Mouse (Mus musculus) cerebellum, adult 2 months (tissue): ENCODE results near the gene Carm1.
A peak's percentile ranks its signal among the peaks of the same experiment; 100 is the strongest.

Experiments
- CTCF ChIP-seq: fragments of 200-500 bp; IDR thresholded peaks from 2 replicates; pipeline ENCODE4 v1.5.1; 2011; ENCODE audit warnings: low read depth, mild to moderate bottlenecking, control low read depth, low read length, moderate library complexity, borderline replicate concordance; ENCODE audit not compliant: insufficient read depth
- POLR2A ChIP-seq: fragments of 200-500 bp; IDR thresholded peaks from 2 replicates; pipeline ENCODE4 v1.6.1; 2011; ENCODE audit warnings: low read length, control low read depth, borderline replicate concordance; ENCODE audit not compliant: insufficient read depth

- TF ChIP-seq CTCF (no peak), POLR2A (peak; percentile 64; the same call in 1 of the 2 replicates)
These were observed 36.7 kb upstream of the Carm1 start, which contains the start of gene Tmed1 for GRCm38 (mm10) chr9:21509772-21510688.
